Mouse (Mus musculus) fibroblast of lung, adult 2 months (primary cell): ENCODE measurements around the gene Slc35a5.
A peak's percentile ranks its signal among the peaks of the same experiment; 100 is the strongest.

Source experiments
- DNase-seq: peaks from one replicate; pipeline ENCODE4 v3.0.0-alpha.2; 2011; ENCODE audit warnings: low read depth

The Slc35a5 gene

GRCm38 (mm10) chr16:45158522-45159388 is at the start of gene Slc35a5, which contains the start of gene Atg3:
Gene Slc35a5, minus strand, starts transcription at chr16:45158706.
Gene Atg3, plus strand, starts transcription at chr16:45158785.
- peak; percentile 81 for DNase-seq

- no peak for DNase-seq
Observed at GRCm38 (mm10) chr16:45204859-45205670, 46.6 kb upstream of the Slc35a5 start.

- DNase-seq: no peak
Observed at GRCm38 (mm10) chr16:45204438-45204837, 45.9 kb upstream of the Slc35a5 start.

- no peak for DNase-seq
Observed at GRCm38 (mm10) chr16:45201395-45201794, 42.9 kb upstream of the Slc35a5 start.

GRCm38 (mm10) chr16:45196816-45197215 is 38.3 kb upstream of the Slc35a5 start:
- peak; percentile 52 for DNase-seq

GRCm38 (mm10) chr16:45192613-45193012 is 34.1 kb upstream of the Slc35a5 start:
- peak; percentile 50 for DNase-seq

- DNase-seq: no peak
Observed at GRCm38 (mm10) chr16:45181824-45182223, 23.3 kb upstream of the Slc35a5 start.

GRCm38 (mm10) chr16:45178552-45178951 is 20.0 kb upstream of the Slc35a5 start:
- DNase-seq: no peak

GRCm38 (mm10) chr16:45159389-45159716 is 847 bp upstream of the Slc35a5 start:
- peak; percentile 8 for DNase-seq

- DNase-seq: peak; percentile 36
Observed at GRCm38 (mm10) chr16:45158136-45158521, 377 bp downstream of the Slc35a5 start.

- DNase-seq: no peak
Observed at GRCm38 (mm10) chr16:45154741-45155250, 3.7 kb downstream of the Slc35a5 start.

GRCm38 (mm10) chr16:45148488-45149082 is 9.9 kb downstream of the Slc35a5 start:
- DNase-seq: no peak

- no peak for DNase-seq
Observed at GRCm38 (mm10) chr16:45145119-45145518, 13.4 kb downstream of the Slc35a5 start.

- DNase-seq: no peak
Observed at GRCm38 (mm10) chr16:45142565-45142964, 15.9 kb downstream of the Slc35a5 start.

GRCm38 (mm10) chr16:45141711-45142110 is 16.8 kb downstream of the Slc35a5 start:
- no peak for DNase-seq

- no peak for DNase-seq
Observed at GRCm38 (mm10) chr16:45127936-45128710, 30.4 kb downstream of the Slc35a5 start.

- DNase-seq: no peak
Observed at GRCm38 (mm10) chr16:45124230-45125203, 34.0 kb downstream of the Slc35a5 start.

GRCm38 (mm10) chr16:45122571-45122970 is 35.9 kb downstream of the Slc35a5 start:
- no peak for DNase-seq

- DNase-seq: peak; percentile 79
Observed at GRCm38 (mm10) chr16:45120844-45121425, 37.6 kb downstream of the Slc35a5 start.

- DNase-seq: no peak
Observed at GRCm38 (mm10) chr16:45118760-45119159, 39.7 kb downstream of the Slc35a5 start.
